Mouse (Mus musculus): Measurements from ENCODE around the gene Ccdc62. TPM values are rescaled to one million over a fixed set of nuclear protein-coding genes. Genes with fewer than 3 reads are reported as not detected.
A peak's percentile ranks its signal among the peaks of the same experiment; 100 is the strongest.

The Ccdc62 gene
- polyA plus RNA-seq, 1 experiment from 2014 or later = 5.5 TPM

DNA sequence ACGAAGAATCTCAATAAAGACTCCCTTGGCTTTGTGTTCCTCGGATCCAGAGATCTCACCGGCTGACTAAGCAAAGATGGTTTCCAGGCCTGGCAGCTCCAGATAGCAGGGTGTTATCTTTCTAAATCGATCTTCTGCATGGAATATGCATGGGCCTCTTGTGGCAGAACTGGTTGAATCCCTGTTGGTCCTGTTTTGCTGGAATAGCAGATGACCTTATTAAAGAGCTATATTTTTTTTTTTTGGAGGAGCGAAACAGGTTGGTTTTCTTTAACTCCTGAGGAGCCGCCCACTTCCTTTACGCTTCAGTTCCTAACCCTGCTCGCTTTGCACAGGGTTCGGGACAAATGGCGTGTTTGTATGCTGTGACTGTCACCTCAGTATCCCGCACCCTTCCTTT lies 34.1 kb upstream of the Ccdc62 start:
- no peaks in the 10 kb centered on the region for H3K4me1 ChIP-seq (replicated peaks; ENCODE audit: control insufficient read depth, insufficient read depth, low read length)
- H3K9me3 ChIP-seq (ENCODE audit: control insufficient read depth, low read length) = no peaks in the 10 kb centered on the region
- no peaks in the 10 kb centered on the region for H3K27me3 ChIP-seq (replicated peaks; ENCODE audit: control insufficient read depth, insufficient read depth, low read length)
- no peak for ATAC-seq (replicated peaks; ENCODE audit: low FRiP score, low TSS enrichment, low read depth)
- H3K36me3 ChIP-seq (ENCODE audit: control insufficient read depth, insufficient read depth, low read length) = no peaks in the 10 kb centered on the region
- no peak overlapping the region for H3K27ac ChIP-seq (ENCODE audit: low read depth)
- H3K4me3 ChIP-seq (ENCODE audit: low read depth, low read length) = no peak overlapping the region
- no peak for DNase-seq (ENCODE audit: low spot score)
- no peak overlapping the region for H3K9ac ChIP-seq (ENCODE audit: low read length)
- no peak overlapping the region for H3K4me2 ChIP-seq (ENCODE audit: low read length)
- WGBS = 70% methylated on average over 11 of the region's 11 CpGs

DNA sequence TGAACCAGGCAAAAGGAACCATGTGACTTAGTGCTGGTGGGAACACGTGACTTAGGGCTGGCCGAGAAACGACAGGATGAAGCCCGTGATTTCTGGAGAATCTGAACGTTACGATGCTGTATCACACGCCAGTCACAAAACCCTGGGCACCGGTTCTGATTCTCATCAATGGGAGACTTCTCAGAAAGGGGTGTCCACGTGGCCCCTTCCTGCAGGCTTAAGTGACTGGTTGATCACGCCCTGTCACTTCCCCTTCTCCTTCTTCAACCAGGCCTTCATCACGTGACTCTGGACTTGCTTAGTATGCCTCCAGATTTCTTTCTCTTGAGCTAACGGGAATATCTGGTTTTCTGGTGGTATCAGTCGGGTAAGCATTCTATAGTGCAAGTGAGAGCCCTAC lies 33.1 kb upstream of the Ccdc62 start:
- no peaks in the 10 kb centered on the region for H3K4me1 ChIP-seq (replicated peaks; ENCODE audit: control insufficient read depth, insufficient read depth, low read length)
- H3K4me3 ChIP-seq (ENCODE audit: low read depth, low read length) = no peak overlapping the region
- no peak overlapping the region for H3K27ac ChIP-seq (ENCODE audit: low read depth)
- H3K9me3 ChIP-seq (ENCODE audit: control insufficient read depth, low read length) = no peaks in the 10 kb centered on the region
- DNase-seq (ENCODE audit: low spot score) (no peak), ATAC-seq (replicated peaks; ENCODE audit: low FRiP score, low TSS enrichment, low read depth) (no peak)
- no peak overlapping the region for H3K4me2 ChIP-seq (ENCODE audit: low read length)
- H3K36me3 ChIP-seq (ENCODE audit: control insufficient read depth, insufficient read depth, low read length) = no peaks in the 10 kb centered on the region
- H3K9ac ChIP-seq (ENCODE audit: low read length) = no peak overlapping the region
- 82% methylated on average over 13 of the region's 13 CpGs for WGBS
- H3K27me3 ChIP-seq (replicated peaks; ENCODE audit: control insufficient read depth, insufficient read depth, low read length) = no peaks in the 10 kb centered on the region

DNA sequence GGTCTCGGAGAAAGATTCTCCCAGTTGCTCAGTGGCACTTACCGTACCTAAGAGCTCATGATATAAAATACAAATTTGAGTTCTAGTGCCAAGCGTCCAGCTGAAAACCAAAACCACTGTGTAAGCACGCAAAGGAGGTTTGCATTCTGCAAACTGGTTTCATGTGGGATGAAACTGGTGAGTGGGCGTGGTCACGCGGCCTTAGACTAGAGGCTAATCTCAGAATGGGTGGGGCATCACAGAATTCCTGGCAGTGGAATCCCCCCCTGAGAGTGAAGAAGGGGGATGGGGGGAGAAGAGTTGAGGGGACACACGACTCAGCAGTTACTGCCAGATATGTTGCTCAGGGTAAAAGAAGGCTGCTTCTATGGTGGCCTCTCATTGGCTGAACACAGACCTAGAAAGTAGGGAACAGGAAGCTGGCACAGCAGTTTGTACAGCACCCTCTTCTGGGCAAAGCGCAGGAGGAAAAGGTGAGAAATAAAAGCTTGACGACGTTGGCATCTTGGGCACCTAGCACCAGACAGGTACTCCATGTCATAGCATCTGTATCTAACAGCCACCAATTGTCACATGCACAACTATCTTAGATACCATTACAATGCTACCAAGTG lies 26.3 kb upstream of the Ccdc62 start:
- Histone ChIP-seq H3K9ac (ENCODE audit: low read length) (no peak overlapping the region), H3K36me3 (ENCODE audit: control insufficient read depth, insufficient read depth, low read length) (peaks cover 10% of the 10 kb centered on the region), H3K27ac (ENCODE audit: low read depth) (no peak overlapping the region), H3K4me2 (ENCODE audit: low read length) (no peak overlapping the region), H3K9me3 (ENCODE audit: control insufficient read depth, low read length) (no peaks in the 10 kb centered on the region), H3K4me1 (replicated peaks; ENCODE audit: control insufficient read depth, insufficient read depth, low read length) (peaks cover 16% of the 10 kb centered on the region), H3K4me3 (ENCODE audit: low read depth, low read length) (no peak overlapping the region), H3K27me3 (replicated peaks; ENCODE audit: control insufficient read depth, insufficient read depth, low read length) (no peaks in the 10 kb centered on the region)
- no peak for ATAC-seq (replicated peaks; ENCODE audit: low FRiP score, low TSS enrichment, low read depth)
- no peak for DNase-seq (ENCODE audit: low spot score)
- 73% methylated on average over 11 of the region's 11 CpGs for whole genome bisulfite sequencing

DNA sequence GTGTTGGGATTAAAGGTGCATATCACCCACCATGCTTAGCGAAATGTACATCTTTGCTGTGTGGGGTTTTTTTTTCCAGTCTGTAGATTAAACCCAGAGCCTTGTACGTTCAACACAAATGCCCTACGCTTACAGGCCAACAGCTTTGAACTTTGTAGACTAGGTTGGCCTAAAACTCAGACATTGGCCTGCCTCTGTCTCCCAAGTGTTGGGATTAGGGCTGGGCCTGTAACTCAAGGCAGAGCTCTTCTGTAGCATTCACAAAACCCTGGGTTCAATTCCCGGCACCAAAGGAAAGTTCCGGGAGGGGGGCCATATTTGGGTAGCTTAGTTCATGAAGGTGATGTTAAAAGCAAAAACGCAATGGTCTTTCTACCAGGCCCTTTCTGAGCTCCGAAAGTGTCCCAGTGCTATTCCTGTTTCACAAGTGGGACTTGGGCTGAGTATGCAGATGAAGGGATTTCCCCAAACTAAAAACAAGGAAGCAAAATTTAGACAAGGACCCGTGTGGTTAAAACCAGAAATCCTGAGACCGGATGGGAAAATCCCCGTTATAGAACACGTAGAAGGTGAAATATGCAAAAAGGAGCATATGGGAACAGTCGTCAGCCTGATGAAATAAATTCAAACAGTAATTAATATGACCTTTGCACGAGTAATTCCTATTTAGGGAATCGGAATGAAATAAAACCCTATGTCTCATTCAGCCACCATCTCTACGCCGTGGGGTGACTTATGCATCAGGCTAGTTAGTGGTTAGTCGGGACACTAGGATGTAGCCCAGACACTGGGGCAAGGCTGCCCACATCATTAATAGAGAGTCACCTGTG lies 24.1 kb upstream of the Ccdc62 start:
- Histone ChIP-seq H3K9ac (ENCODE audit: low read length) (no peak overlapping the region), H3K4me3 (ENCODE audit: low read depth, low read length) (no peak overlapping the region)
- 69% methylated on average over 17 of the region's 17 CpGs for WGBS

DNA sequence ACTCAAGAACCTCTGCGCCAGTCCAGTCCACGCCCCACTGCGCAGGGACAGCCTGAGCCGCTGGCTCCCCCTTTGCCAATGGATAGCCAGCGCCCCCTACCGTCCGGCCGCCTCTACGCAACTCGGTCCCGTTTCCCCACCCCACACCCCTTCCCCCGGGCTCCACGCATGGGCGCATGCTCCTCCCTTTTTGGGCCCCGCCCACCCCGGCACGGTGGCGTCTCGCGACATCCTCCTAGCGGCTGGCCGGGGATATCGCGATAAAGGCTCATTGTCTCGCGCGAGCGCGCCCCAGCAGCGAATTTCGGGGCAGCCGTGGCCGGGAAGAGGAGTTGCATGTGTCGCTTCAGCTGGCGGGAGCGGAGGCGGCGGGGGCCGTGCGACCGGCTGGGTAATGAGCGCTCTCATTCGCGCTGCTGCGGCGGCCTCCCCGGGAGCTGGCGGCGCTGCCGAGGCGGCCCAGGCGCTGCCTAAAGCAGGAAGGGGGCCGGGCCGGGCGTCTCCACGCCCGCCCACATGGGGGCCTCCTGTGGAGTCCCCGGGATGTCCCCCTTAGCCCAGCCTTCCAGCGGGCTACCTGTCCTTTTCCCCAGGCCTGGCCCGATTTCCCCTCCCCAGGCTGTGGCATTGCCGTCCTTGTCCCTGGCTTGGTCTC lies 23.4 kb upstream of the Ccdc62 start, which contains the start of gene Denr:
Denr (plus strand) TSS at position 200 of the 655 bp plus-strand sequence.
- ATAC-seq (replicated peaks; ENCODE audit: low FRiP score, low TSS enrichment, low read depth) = peak; percentile 94
- Histone ChIP-seq H3K27me3 (replicated peaks; ENCODE audit: control insufficient read depth, insufficient read depth, low read length) (no peaks in the 10 kb centered on the region), H3K4me3 (ENCODE audit: low read depth, low read length) (peak within 1 kb of the TSS; percentile 78), H3K4me2 (ENCODE audit: low read length) (peak within 1 kb of the TSS; percentile 95), H3K4me1 (replicated peaks; ENCODE audit: control insufficient read depth, insufficient read depth, low read length) (peaks cover 16% of the 10 kb centered on the region), H3K27ac (ENCODE audit: low read depth) (peak within 1 kb of the TSS; percentile 81), H3K9ac (ENCODE audit: low read length) (peak within 1 kb of the TSS; percentile 98), H3K9me3 (ENCODE audit: control insufficient read depth, low read length) (no peaks in the 10 kb centered on the region), H3K36me3 (ENCODE audit: control insufficient read depth, insufficient read depth, low read length) (peaks cover 39% of the 10 kb centered on the region)
- WGBS = under 1% methylated on average over 61 of the region's 61 CpGs
- DNase-seq (ENCODE audit: low spot score) = peak; percentile 100

More for the DNA sequence above, 24.1 kb upstream of the Ccdc62 start:
- Histone ChIP-seq H3K36me3 (ENCODE audit: control insufficient read depth, insufficient read depth, low read length) (peaks cover 32% of the 10 kb centered on the region), H3K4me1 (replicated peaks; ENCODE audit: control insufficient read depth, insufficient read depth, low read length) (peaks cover 16% of the 10 kb centered on the region), H3K9me3 (ENCODE audit: control insufficient read depth, low read length) (no peaks in the 10 kb centered on the region), H3K27ac (ENCODE audit: low read depth) (no peak overlapping the region), H3K4me2 (ENCODE audit: low read length) (peak overlapping the region; percentile 34), H3K27me3 (replicated peaks; ENCODE audit: control insufficient read depth, insufficient read depth, low read length) (no peaks in the 10 kb centered on the region)
- no peak for ATAC-seq (replicated peaks; ENCODE audit: low FRiP score, low TSS enrichment, low read depth)
- no peak for DNase-seq (ENCODE audit: low spot score)

DNA sequence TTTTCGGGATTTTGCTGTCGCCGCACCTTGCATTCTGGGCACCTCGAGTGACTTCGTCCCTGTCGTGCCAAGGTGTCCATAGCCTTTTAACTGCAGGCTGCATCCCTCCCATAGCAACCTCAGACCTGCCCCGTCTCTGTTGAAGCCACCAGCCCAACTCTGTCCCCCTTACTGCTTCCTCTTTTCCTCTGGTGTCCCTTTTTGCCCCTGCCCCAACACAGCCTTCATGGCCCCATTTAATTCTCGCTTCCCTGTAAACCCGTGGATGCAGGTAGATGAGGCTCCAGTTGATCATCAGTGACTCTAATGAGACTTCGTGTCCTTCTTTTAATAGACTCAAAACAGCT lies 22.9 kb upstream of the Ccdc62 start:
- DNase-seq (ENCODE audit: low spot score) (no peak), ATAC-seq (replicated peaks; ENCODE audit: low FRiP score, low TSS enrichment, low read depth) (0 out of 2 replicates have a peak, but pooled peaks have one; percentile 5)
- H3K36me3 ChIP-seq (ENCODE audit: control insufficient read depth, insufficient read depth, low read length) = peaks cover 43% of the 10 kb centered on the region
- H3K27me3 ChIP-seq (replicated peaks; ENCODE audit: control insufficient read depth, insufficient read depth, low read length) = no peaks in the 10 kb centered on the region
- no peaks in the 10 kb centered on the region for H3K9me3 ChIP-seq (ENCODE audit: control insufficient read depth, low read length)
- H3K4me2 ChIP-seq (ENCODE audit: low read length) = peak overlapping the region; percentile 95
- peak overlapping the region; percentile 98 for H3K9ac ChIP-seq (ENCODE audit: low read length)
- 6% methylated on average over 10 of the region's 10 CpGs for WGBS
- peak overlapping the region; percentile 81 for H3K27ac ChIP-seq (ENCODE audit: low read depth)
- peak overlapping the region; percentile 78 for H3K4me3 ChIP-seq (ENCODE audit: low read depth, low read length)
- H3K4me1 ChIP-seq (replicated peaks; ENCODE audit: control insufficient read depth, insufficient read depth, low read length) = peaks cover 16% of the 10 kb centered on the region

DNA sequence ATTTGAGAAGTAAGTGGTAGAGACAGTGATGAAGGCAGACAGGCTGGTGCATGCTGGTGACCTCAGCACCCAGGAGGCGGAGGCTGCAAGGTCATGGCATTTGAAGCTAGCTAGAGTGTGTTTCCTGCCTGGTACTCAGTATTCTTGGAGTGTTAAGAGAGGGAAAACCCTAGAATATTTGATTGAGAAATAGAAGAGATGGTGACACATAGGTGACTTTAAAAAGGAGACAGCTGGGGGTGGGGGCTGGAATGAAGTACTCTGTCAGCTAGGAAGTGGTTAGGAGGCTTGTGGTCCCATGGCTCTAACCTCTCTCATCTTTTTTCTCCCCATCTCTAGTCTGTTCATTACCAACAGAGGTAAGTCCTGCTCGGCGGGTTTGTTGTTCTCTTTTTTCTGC lies 15.6 kb upstream of the Ccdc62 start:
- Histone ChIP-seq H3K36me3 (ENCODE audit: control insufficient read depth, insufficient read depth, low read length) (peaks cover 84% of the 10 kb centered on the region), H3K4me2 (ENCODE audit: low read length) (no peak overlapping the region), H3K4me1 (replicated peaks; ENCODE audit: control insufficient read depth, insufficient read depth, low read length) (no peaks in the 10 kb centered on the region), H3K27ac (ENCODE audit: low read depth) (no peak overlapping the region), H3K9ac (ENCODE audit: low read length) (no peak overlapping the region), H3K9me3 (ENCODE audit: control insufficient read depth, low read length) (no peaks in the 10 kb centered on the region), H3K4me3 (ENCODE audit: low read depth, low read length) (no peak overlapping the region), H3K27me3 (replicated peaks; ENCODE audit: control insufficient read depth, insufficient read depth, low read length) (no peaks in the 10 kb centered on the region)
- 90% methylated on average over 3 of the region's 3 CpGs for WGBS
- DNase-seq (ENCODE audit: low spot score) = no peak
- ATAC-seq (replicated peaks; ENCODE audit: low FRiP score, low TSS enrichment, low read depth) = no peak

DNA sequence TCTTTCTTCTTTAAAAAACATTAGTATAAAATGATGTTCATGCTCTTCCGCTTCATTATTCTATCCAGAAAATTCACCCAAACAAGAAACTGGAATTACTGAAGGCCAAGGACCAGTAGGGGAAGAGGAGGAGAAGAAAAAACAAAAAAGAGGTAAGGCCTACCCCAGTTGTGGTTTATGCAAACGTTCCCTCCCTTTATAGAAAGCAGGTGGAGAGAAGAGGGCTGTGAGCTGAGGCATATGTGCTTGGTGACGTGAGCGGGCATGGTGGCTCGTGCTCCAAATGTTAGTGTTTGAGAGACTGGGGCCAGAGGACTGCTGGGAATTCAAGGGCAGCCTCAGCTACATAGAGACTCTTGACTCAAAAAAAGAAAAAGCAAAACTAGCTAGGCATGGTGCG lies 8.4 kb upstream of the Ccdc62 start:
- no peaks in the 10 kb centered on the region for H3K4me1 ChIP-seq (replicated peaks; ENCODE audit: control insufficient read depth, insufficient read depth, low read length)
- 91% methylated on average over 6 of the region's 6 CpGs for WGBS
- H3K4me2 ChIP-seq (ENCODE audit: low read length) = no peak overlapping the region
- H3K27ac ChIP-seq (ENCODE audit: low read depth) = no peak overlapping the region
- DNase-seq (ENCODE audit: low spot score) (no peak), ATAC-seq (replicated peaks; ENCODE audit: low FRiP score, low TSS enrichment, low read depth) (no peak)
- H3K27me3 ChIP-seq (replicated peaks; ENCODE audit: control insufficient read depth, insufficient read depth, low read length) = no peaks in the 10 kb centered on the region
- H3K9ac ChIP-seq (ENCODE audit: low read length) = no peak overlapping the region
- no peaks in the 10 kb centered on the region for H3K9me3 ChIP-seq (ENCODE audit: control insufficient read depth, low read length)
- peaks cover 92% of the 10 kb centered on the region for H3K36me3 ChIP-seq (ENCODE audit: control insufficient read depth, insufficient read depth, low read length)
- no peak overlapping the region for H3K4me3 ChIP-seq (ENCODE audit: low read depth, low read length)
